In the genomic region with DNA sequence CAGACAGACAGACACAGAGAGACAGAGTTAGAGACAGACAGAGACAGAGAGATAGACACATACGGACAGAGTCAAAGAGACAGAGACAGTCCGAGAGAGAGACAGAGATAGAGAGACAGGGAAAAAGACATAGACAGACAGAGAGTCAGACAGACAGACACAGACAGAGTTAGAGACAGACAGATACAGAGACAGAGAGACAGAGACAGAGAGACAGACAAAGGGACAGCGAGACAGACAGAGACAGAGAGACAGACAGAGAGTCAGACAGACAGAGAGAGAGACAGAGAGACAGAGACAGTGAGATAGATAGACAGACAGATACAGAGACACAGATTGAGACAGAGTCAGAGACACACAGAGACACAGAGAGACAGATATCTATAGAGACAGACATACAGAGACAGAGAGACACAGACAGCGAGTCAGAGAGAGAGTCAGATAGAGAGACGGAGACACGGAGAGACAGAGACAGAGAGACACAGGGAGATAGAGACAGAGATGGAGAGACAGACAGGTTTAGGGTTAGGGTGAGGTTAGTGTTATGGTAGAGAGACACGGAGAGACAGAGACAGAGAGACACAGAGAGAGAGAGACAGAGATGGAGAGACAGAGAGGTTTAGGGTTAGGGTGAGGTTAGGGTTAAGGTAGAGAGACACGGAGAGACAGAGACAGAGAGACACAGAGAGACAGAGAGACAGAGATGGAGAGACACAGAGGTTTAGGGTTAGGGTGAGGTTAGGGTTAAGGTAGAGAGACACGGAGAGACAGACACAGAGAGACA, we compare ENCODE assay signal across 21 mouse cellular contexts. TPM values are rescaled to one million over a fixed set of nuclear protein-coding genes. Genes with fewer than 3 reads are reported as not detected.
DNase-seq lines count a peak whose midpoint lies in the region; ATAC-seq and TF ChIP-seq lines count a peak whose summit lies in the region.
"Not testable (repeated sequence)": the region's sequence is repeated elsewhere in the genome, so short reads cannot be mapped to it uniquely, and the experiment has no call there.
"Had no signal": no experiment of that assay in that cellular context is flagged by ENCODE, and none has a peak within 500 bp of the region (broad histone marks: within the 10 kb centered on the region; RNA-seq: fewer than 3 reads in every experiment).

No protein-coding gene starts in this region.

- H3K27me3 ChIP-seq in E14TG2a.4 (ENCODE audit: insufficient read depth, low read length); embryonic facial prominence, embryonic 11.5 days (ENCODE audit: control insufficient read depth, insufficient read depth, low read length); hindbrain, embryonic 11.5 days (ENCODE audit: control insufficient read depth, insufficient read depth, low read length): not testable (repeated sequence)

- 0 out of 2 replicates have a peak overlapping the region, but pooled peaks have one; percentile 8 for H3K4me3 ChIP-seq in E14TG2a.4 (replicated peaks; ENCODE audit: low read length)
- H3K4me3 ChIP-seq in embryonic facial prominence, embryonic 11.5 days (ENCODE audit: low read depth, low read length); hindbrain, embryonic 11.5 days (ENCODE audit: low read depth, low read length): not testable (repeated sequence)

- H3K27ac ChIP-seq in embryonic facial prominence, embryonic 11.5 days (replicated peaks; ENCODE audit: low read depth, low read length); hindbrain, embryonic 11.5 days (ENCODE audit: low read depth, low read length): not testable (repeated sequence)

- H3K4me1 ChIP-seq in E14TG2a.4 (replicated peaks; ENCODE audit: low read depth, low read length); embryonic facial prominence, embryonic 11.5 days (ENCODE audit: control insufficient read depth, insufficient read depth, low read length); hindbrain, embryonic 11.5 days (replicated peaks; ENCODE audit: control insufficient read depth, insufficient read depth, low read length): not testable (repeated sequence)

- not testable (repeated sequence) for TF ChIP-seq CTCF in E14TG2a.4 (conservative IDR thresholded peaks at IDR 0.05; ENCODE audit: low read length)

- WGBS in embryonic facial prominence, embryonic 11.5 days = 80% methylated on average over 6 of the region's 9 CpGs
- WGBS in hindbrain, embryonic 11.5 days = 86% methylated on average over 6 of the region's 9 CpGs

- H3K36me3 ChIP-seq in E14TG2a.4 (ENCODE audit: insufficient read depth, low read length) = peaks cover 61% of the 10 kb centered on the region
- H3K36me3 ChIP-seq in embryonic facial prominence, embryonic 11.5 days (replicated peaks; ENCODE audit: control insufficient read depth, insufficient read depth, low read depth, low read length) = peaks cover 22% of the 10 kb centered on the region
- H3K36me3 ChIP-seq in hindbrain, embryonic 11.5 days (ENCODE audit: control insufficient read depth, insufficient read depth, low read length) = peaks cover 12% of the 10 kb centered on the region

- H3K9me3 ChIP-seq in E14TG2a.4 (ENCODE audit: low read length) = peaks cover 87% of the 10 kb centered on the region
- peaks cover 27% of the 10 kb centered on the region for H3K9me3 ChIP-seq in embryonic facial prominence, embryonic 11.5 days (replicated peaks; ENCODE audit: control insufficient read depth, low read length)
- H3K9me3 ChIP-seq in hindbrain, embryonic 11.5 days (ENCODE audit: control insufficient read depth, low read length) = peaks cover 22% of the 10 kb centered on the region

- not testable (repeated sequence) for H3K4me2 ChIP-seq in embryonic facial prominence, embryonic 11.5 days (ENCODE audit: low read depth, low read length); hindbrain, embryonic 11.5 days (replicated peaks; ENCODE audit: low read depth, low read length)

- ATAC-seq in embryonic facial prominence, embryonic 11.5 days (replicated peaks; ENCODE audit: insufficient number of reproducible peaks, low FRiP score, low TSS enrichment, low read depth); hindbrain, embryonic 11.5 days (ENCODE audit: low FRiP score): not testable (repeated sequence)

- not testable (repeated sequence) for H3K9ac ChIP-seq in embryonic facial prominence, embryonic 11.5 days (replicated peaks; ENCODE audit: low read length); hindbrain, embryonic 11.5 days (ENCODE audit: low read depth, low read length)

- peak; percentile 70 for DNase-seq in 416B (ENCODE audit: low read depth)
- peak; percentile 21 for DNase-seq in MN1 (ENCODE audit: low spot score)
- DNase-seq in embryo, embryonic 10 days (ENCODE audit: low spot score) = peak; percentile 39
- DNase-seq in embryonic facial prominence, embryonic 11.5 days (ENCODE audit: low spot score) = peak; percentile 31
- peak; percentile 20 for DNase-seq in hindbrain, embryonic 11.5 days (ENCODE audit: low spot score)
- DNase-seq in mesoderm, embryonic 11.5 days (ENCODE audit: low read depth, low spot score) = peak; percentile 73
- DNase-seq in retina, embryonic 14.5 days (ENCODE audit: low spot score) = peak; percentile 41

RNA-seq across cellular contexts. Expression of gene Gm21860, which starts 18.2 kb away (rescaled TPM):
- not detected in 2 replicates for polyA plus RNA-seq in embryonic facial prominence, embryonic 11.5 days (2014; fragmentation: Nextera tagmentation; extraction: Ambion mirVana)
- polyA plus RNA-seq in hindbrain, embryonic 11.5 days (2014; fragmentation: Nextera tagmentation; extraction: Ambion mirVana) = not detected in 2 replicates
- polyA plus RNA-seq: forebrain, embryonic 15.5 days; heart, embryonic 11.5 days; heart, embryonic 16.5 days; hindbrain, embryonic 14.5 days; inflammation-experienced regulatory T-cells, adult 6 months; kidney, embryonic 15.5 days; limb, embryonic 12.5 days; liver, embryonic 11.5 days; liver, embryonic 16.5 days; lung, embryonic 15.5 days; midbrain, embryonic 12.5 days; neural tube, embryonic 15.5 days; stomach, postnatal 0 days had no signal

RNA-seq across cellular contexts. Expression of gene Gm47283, which starts 48.1 kb away (rescaled TPM):
- not detected in 2 replicates for polyA plus RNA-seq in embryonic facial prominence, embryonic 11.5 days (2014; fragmentation: Nextera tagmentation; extraction: Ambion mirVana)
- polyA plus RNA-seq in hindbrain, embryonic 11.5 days (2014; fragmentation: Nextera tagmentation; extraction: Ambion mirVana) = not detected in 2 replicates
- polyA plus RNA-seq: forebrain, embryonic 15.5 days; heart, embryonic 11.5 days; heart, embryonic 16.5 days; hindbrain, embryonic 14.5 days; inflammation-experienced regulatory T-cells, adult 6 months; kidney, embryonic 15.5 days; limb, embryonic 12.5 days; liver, embryonic 11.5 days; liver, embryonic 16.5 days; lung, embryonic 15.5 days; midbrain, embryonic 12.5 days; neural tube, embryonic 15.5 days; stomach, postnatal 0 days had no signal

Comparison
In these comparisons a context has a peak if more than half of its experiments do, and no peak if none do; other contexts are left out.
1. DNase-seq: peak in every context shown above with its lines; median percentile 73 in mesoderm, embryonic 11.5 days; 70 in 416B; 41 in retina, embryonic 14.5 days; 39 in embryo, embryonic 10 days; 31 in embryonic facial prominence, embryonic 11.5 days; 21 in MN1; 20 in hindbrain, embryonic 11.5 days.